Mouse (Mus musculus): ENCODE measurements around the gene Eef1a1.

GRCm38 (mm10) chr9:78533296-78533935 lies 44.5 kb upstream of the Eef1a1 start:
- TF ChIP-seq POLR2A (IDR thresholded peaks at IDR 0.05; ENCODE audit: borderline replicate concordance, control insufficient read depth, low read depth, low read length) (peak; percentile 15; the same call in 1 of the 2 replicates), CTCF (IDR thresholded peaks at IDR 0.05; ENCODE audit: control insufficient read depth, insufficient read depth, low read length) (no peak)

Data from bone marrow, adult 2 months (tissue).